Mouse (Mus musculus): ENCODE data around the gene Macrod1.

Macrod1 gene

DNA sequence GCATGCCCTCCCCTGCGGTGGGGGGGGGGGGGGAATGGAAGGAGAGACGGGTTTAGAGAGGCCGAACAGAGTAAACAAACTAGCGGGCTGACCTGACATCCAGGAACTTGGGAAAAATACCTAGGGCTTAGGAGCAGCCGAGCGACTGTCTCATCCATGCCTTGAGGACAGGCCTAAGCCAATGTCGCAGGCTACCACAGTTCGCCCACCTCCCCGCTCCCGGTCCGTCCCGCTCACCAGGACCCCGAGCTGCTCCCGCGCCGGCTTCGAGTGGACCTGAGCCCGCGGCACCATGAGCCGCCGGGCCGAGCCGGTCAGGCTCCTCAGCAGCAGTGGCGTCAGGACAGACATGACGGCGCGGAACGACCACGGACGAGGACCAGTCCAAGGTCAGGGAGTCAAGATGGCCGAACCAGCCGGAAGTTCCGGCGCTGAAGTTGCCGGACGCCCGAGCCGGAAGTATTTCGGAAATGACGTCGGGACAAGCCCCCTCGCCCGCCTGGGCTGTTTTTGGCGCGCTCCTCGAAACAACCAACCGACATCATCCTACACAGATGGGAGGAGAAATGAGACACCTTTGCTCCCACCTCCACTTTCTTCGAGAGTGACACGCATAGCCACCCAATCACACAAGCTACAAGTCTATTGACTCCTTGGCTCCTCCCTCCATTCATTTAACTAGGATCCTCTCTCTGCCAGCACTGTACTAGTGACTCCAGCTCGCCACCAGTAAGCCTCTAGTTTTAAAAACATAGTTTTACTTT lies 160.7 kb downstream of the Macrod1 start, which contains the start of gene Cox8a:
TSS of gene Cox8a (minus strand) at position 455 of the 764 bp plus-strand sequence.
- in situ Hi-C loops (cut with MboI; ENCODE audit: unreplicated experiment in 2 of 2), result no loop called here

DNA sequence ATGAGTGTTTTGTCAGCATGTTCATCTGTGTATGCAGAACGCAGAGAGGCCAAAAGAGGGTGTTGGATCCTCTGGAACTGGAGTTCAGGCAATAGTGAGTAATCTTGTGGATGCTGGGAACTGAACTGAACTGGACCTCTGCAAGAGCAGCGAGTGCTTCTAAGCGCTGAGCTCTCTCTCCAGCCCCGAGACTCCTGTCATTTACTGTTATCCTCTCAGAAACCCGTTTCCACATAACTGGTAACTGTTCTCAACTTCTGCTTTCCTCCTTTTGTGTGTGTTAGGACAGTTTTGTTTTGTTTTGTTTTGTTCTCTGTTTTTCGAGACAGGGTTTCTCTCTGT lies 161.3 kb downstream of the Macrod1 start:
- in situ Hi-C loops (cut with MboI; ENCODE audit: unreplicated experiment in 2 of 2), result no loop called here

DNA sequence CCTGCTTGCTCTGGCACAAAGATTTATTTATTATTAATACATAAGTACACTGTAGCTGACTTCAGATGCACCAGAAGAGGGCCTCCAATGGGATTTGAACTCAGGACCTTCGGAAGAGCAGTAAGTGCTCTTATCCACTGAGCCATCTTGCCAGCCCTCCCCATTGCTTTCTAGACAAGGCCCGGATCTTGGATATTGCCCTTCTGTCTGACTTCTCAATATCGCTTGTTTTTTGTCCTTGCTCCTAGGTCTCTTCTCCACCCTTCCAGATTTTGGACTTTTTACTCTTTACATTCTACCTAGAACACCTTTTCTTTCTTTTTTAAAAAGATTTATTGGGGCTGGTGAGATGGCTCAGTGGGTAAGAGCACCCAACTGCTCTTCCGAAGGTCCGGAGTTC lies 162.1 kb downstream of the Macrod1 start:
- in situ Hi-C loops (cut with MboI; ENCODE audit: unreplicated experiment in 2 of 2), result no loop called here

DNA sequence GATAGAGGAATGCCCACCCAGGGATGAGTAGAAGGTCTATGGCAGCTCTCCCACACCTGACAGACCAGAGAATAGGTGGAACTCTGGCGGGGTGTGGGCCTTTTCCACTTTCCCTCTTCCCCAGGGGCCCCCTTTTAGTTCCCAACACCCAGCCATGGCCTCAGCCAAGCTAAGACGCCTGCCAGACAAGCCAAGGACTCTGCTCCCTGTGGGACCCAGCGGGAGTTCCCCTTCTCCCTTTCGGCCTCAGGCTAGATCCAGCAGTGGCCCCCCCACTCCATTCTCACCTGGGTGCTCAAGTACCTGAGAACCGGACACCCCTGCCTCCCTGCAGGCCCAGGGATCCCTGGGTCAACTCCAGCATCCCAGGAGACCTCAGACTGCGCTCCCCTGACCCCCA lies 165.6 kb downstream of the Macrod1 start:
- in situ Hi-C loops (cut with MboI; ENCODE audit: unreplicated experiment in 2 of 2), result no loop called here

DNA sequence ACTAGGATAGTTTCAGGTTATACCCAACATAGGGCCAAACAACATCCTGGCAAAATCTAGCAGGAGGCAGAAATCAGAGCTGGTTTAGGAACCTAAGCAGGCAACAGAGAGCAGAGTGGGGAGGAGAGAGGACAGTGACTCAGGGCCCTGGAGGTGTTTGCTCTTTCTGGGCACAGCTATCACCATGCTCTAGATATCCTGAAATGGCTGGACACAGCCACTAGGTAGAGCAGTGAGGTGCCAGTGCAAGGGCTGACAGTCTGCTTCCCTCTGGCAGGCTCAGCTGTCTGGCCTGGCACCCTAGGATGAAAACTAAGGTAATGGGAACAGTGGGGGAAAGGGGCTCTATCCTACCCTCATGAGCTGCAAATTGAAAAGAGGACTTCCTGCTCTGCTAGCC lies 166.9 kb downstream of the Macrod1 start:
- in situ Hi-C loops (cut with MboI; ENCODE audit: unreplicated experiment in 2 of 2), result no loop called here

DNA sequence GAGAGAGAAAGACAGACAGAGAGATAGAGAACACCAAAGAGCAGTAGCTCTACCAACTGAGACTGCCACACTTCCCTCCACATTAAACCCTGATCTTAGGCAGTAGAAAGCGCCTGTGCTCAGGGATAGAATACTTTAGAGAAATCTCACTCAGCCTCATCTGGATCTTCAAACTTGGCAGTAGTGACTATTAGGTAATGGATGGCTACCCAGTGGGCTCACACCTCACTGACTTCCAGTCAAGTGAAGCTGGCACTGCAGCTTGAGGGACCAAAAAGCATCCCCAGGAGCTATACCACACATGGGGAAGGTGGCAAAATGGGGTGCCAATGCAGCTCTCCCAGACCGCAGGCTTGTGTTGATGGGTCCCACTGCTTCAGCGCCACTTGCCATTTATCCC lies 167.6 kb downstream of the Macrod1 start:
- in situ Hi-C loops (cut with MboI; ENCODE audit: unreplicated experiment in 2 of 2), result no loop called here

DNA sequence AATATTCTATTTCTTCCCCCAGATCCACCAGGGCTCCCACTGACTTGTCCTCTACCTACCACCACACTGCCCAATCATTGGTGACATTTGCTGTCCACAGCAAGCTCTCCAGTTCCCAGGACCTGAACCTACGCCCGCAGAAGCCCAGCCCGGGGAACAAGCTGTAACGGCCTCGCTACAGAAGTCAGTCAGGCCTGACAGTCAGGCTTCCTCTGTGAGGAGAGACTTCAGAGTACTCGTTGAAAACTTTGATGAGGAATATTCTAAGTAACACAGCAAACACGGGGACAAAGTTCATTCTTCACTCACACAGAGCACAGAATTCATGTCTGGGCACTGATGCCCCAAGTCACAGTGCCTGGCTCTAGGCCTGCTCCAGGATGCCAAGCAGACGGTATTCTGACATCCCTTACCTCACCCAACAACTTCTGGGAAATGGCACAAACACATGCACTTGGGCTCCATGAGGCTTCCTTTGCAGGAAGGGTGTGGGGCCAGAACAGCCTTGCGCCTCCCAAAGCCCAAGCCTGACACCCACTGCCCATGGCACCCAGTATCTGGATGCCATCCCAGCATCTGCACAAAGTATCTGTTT lies 168.6 kb downstream of the Macrod1 start:
- in situ Hi-C loops (cut with MboI; ENCODE audit: unreplicated experiment in 2 of 2), result loop anchor here in 1 of 2 experiments (5.0 kb wide), 1 partner anchor 42 kb away; the partner anchor contains the start of gene Rcor2

DNA sequence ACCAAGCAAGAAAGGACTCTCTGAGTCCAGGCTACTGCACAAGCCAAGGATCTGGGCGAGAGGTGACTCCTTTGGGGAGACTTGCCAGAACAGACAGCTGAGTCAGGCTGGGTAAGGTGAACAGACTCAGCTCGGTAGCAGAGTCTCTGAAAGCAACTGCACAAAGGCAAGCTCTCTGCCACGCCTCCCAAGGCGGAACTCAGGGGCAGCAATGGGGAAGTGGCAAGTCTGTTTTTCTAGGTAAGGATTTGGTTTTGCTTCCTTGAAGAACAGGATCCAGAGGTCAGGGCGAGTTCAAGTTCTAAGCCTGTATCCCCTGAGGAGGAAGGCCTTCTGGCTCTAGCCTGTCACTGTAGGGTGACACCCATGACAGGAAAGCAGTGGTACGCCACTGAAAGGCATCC lies 169.9 kb downstream of the Macrod1 start:
- in situ Hi-C loops (cut with MboI; ENCODE audit: unreplicated experiment in 2 of 2), result loop anchor here in 1 of 2 experiments (5.0 kb wide), 1 partner anchor 41 kb away; the partner anchor contains the start of gene Rcor2

DNA sequence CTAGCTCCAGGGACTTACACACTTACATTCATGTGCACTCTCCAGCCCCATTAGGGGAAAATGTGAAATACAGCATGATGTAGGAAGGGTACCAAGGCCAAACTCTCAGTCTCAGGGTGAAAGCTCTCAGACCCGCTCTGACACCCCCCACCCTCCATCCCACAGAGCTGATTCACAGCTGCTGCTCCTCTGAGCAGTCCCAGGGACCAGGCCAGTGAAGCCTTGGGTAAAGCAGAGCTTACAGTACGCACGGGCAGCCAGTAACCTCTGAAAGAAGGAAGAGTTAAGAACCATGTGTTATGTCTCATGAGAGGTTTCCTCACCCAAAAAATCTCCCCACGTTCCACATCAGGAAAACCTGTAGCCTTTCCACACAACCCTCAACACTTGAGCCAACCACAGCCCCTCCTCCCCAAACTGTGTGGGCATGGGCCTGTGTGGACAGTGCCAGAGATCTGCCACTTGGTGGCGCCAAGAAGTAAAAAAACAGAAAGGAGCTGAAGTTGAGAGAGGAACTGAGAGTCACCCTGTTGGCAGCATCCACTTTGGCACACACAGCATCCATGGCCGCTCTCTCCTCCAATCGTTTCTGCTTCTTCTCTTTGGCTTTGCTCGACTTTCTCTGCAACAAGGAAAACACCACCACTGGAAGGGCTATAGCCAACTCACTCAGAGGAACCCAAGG lies 178.1 kb downstream of the Macrod1 start:
- in situ Hi-C loops (cut with MboI; ENCODE audit: unreplicated experiment in 2 of 2), result loop anchor here (5.0 kb wide), 2 partner anchors 113 to 183 kb away; partner anchors contain the start of gene 2700081O15Rik (in 2 of the 2)

DNA sequence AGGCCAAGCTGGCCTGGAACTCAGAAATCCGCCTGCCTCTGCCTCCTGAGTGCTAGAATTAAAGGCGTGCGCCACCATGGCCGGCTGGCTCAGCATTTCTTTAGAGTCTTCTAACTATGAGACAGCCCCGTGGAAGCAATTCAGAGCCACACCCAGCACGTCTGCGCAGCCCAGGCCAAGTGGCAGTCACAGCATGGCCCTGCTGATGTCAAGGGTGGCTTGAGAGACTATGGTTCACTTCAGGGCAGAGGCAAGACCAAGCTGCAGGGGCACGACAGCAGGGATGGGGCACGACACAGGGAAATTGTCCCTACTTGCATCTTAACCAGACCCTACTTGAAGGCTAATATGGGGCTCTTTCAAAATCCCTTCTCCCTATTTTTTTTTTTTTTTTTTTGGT lies 178.9 kb downstream of the Macrod1 start:
- in situ Hi-C loops (cut with MboI; ENCODE audit: unreplicated experiment in 2 of 2), result loop anchor here in 1 of 2 experiments (5.0 kb wide), 1 partner anchor 182 kb away; the partner anchor contains the start of gene 2700081O15Rik

DNA sequence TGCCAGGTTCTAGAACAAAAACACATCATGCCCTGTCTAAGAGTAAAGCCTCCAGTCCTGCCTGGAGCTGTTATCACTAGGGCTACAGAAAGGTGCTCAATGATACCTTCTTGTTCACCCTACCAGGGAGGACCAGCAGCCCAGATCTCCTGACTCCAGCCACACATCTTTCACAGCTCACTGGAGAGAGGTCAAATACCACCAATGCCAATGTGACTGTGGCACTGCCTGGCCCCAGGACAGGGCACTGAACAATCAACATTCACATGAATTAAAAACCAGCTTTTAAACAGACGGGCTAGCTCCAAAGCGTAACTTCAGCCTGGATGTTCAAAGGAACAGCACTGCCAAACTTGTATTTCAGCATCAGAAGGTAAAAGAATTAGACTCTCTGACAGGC lies 179.4 kb downstream of the Macrod1 start:
- in situ Hi-C loops (cut with MboI; ENCODE audit: unreplicated experiment in 2 of 2), result loop anchor here in 1 of 2 experiments (5.0 kb wide), 1 partner anchor 181 kb away; the partner anchor contains the start of gene 2700081O15Rik

DNA sequence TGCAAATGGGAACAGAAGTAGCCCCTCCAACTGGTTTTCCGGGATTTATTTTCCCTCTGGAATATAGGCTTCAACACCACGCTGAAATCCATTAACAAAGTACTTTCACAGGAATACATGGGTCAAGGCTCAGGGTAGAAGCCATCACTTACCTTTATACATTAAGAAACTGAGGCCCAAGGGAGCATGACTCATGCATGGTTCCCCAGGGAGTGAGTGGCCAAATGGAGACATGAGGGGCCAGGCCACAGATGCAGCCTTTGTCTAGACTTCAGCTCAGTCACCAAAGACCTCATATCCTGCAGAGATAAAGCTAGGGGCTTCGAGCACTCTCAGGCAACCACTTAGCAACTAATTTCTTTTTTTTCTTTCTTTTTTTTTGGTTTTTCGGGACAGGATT lies 180.1 kb downstream of the Macrod1 start:
- in situ Hi-C loops (cut with MboI; ENCODE audit: unreplicated experiment in 2 of 2), result loop anchor here in 1 of 2 experiments (5.0 kb wide), 1 partner anchor 181 kb away; the partner anchor contains the start of gene 2700081O15Rik

DNA sequence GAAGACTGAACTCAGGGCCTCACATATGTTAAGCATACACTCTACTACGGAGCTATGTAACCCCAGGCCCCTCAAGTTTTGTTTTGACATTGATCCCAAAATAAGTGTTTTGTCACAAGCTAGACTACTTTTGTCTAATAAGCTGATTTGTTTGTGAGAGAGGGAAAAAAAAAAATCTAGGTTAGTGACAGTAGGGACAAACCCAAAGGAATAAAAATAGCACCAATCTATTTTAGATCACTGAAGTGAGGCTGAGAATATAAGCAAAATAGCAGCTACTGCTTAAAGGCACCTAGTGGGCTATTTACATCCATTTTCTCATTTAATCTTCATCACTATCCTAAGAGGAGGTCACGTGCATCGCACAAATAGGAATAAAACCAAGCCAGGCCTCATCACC lies 183.0 kb downstream of the Macrod1 start:
- in situ Hi-C loops (cut with MboI; ENCODE audit: unreplicated experiment in 2 of 2), result loop anchor here in 1 of 2 experiments (5.0 kb wide), 1 partner anchor 178 kb away; the partner anchor contains the start of gene 2700081O15Rik

DNA sequence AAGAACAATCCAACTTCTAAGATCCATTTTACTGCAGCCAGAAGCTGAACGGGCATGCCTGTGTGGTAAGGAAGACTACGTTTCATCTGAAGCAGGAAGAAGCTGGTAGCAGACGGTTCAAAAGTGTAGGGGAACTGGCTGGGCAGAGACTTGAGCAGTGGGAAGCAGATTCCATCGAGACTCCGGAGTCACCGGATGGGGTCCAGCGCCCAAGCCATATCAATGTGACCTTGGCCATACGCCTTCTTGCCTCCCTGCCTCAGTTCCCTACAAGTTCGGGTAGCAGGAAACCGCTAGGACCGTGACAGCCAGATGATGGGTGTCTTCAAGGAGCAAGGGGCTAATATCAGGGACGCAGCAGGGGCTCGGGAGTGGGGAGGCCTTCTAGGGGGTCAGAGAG lies 183.7 kb downstream of the Macrod1 start:
- in situ Hi-C loops (cut with MboI; ENCODE audit: unreplicated experiment in 2 of 2), result no loop called here

DNA sequence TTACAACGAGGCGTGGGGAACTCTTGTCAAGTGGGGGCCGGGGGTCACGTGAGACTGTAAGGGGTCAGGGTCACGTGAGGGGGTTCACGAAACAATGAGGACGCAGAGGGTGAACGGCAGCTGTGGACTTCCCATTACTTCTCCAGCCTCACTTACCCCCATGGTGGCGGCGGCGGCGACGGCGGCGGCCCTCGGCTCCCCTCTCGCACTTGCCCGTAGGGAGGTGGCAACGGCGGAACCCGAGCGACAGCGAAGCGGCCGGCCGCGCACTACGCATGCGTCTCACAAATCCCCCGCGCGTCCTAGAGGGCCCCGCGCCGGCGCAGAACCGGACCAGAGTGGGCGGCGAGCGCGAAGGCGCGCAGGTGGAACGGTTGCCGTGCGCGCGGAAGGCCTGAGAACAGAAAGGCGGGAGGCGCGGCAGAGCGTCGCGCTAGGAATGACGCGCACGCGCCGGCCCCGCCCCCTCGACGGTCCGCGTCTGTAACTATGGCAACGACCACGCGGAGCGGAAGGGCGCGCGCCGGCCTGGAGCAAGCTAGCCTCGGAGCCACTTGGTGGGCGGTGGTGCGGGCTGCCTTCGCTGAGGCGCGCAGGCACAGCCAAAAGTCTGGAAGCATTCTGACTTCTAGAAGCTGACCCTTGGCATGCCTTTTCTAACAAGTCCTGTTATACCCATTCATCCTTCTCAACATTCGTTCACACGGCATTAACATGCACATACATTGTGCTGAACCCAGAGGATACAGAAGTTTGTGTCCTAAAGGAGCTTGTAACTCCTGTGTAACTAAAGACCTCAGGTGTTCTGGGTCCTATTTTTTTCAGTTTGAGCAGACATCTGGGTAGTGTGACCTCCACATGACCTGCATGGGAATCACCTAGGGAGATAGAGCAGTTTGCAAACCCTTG lies 184.4 kb downstream of the Macrod1 start, which contains the start of gene Naa40:
TSS of gene Naa40 (minus strand) at position 402 of the 909 bp plus-strand sequence.
- in situ Hi-C loops (cut with MboI; ENCODE audit: unreplicated experiment in 2 of 2), result no loop called here

DNA sequence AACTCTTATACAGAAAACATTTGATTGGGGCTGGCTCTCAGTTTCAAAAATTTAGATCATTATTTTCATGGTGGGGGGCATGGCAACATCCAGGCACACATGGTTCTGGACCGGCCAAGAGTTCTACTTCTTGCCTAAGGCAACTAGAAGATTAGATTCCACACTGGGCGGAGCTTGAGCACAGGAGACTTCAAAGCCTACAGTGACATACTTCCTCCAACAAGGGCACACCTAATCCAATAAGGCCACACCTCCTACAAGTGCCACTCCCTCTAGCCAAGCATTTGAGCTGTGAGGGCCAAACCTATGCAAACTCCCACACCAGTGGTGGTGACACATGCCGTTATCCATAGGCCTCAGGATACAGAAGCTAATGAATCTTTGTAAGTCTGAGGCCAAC lies 189.4 kb downstream of the Macrod1 start:
- in situ Hi-C loops (cut with MboI; ENCODE audit: unreplicated experiment in 2 of 2), result no loop called here
